Mouse (Mus musculus): ENCODE results near the gene Med24.
A peak's percentile ranks its signal among the peaks of the same experiment; 100 is the strongest.
"Not testable (repeated sequence)": the region's sequence is repeated elsewhere in the genome, so short reads cannot be mapped to it uniquely, and the experiment has no call there.

Med24 gene

GRCm38 (mm10) chr11:98681186-98681585 is 48.0 kb downstream of the Med24 start:
- 0 out of 2 replicates have a peak, but pooled peaks cover 3% of the 10 kb centered on the region for H3K36me3 ChIP-seq (ENCODE audit: control insufficient read depth, insufficient read depth, low read length, poor library complexity, severe bottlenecking)
- no peaks in the 10 kb centered on the region for H3K27me3 ChIP-seq (ENCODE audit: control insufficient read depth, insufficient read depth, low read length, poor library complexity, severe bottlenecking)
- DNase-seq (ENCODE audit: low read depth, low spot score), result no peak

GRCm38 (mm10) chr11:98680595-98680994 is 48.6 kb downstream of the Med24 start:
- not testable (repeated sequence) for H3K27me3 ChIP-seq (ENCODE audit: control insufficient read depth, insufficient read depth, low read length, poor library complexity, severe bottlenecking); DNase-seq (ENCODE audit: low read depth, low spot score); H3K36me3 ChIP-seq (ENCODE audit: control insufficient read depth, insufficient read depth, low read length, poor library complexity, severe bottlenecking)

- no peak for DNase-seq (ENCODE audit: low read depth, low spot score)
- H3K27me3 ChIP-seq (ENCODE audit: control insufficient read depth, insufficient read depth, low read length, poor library complexity, severe bottlenecking), result no peaks in the 10 kb centered on the region
- H3K36me3 ChIP-seq (ENCODE audit: control insufficient read depth, insufficient read depth, low read length, poor library complexity, severe bottlenecking), result 0 out of 2 replicates have a peak, but pooled peaks cover under 1% of the 10 kb centered on the region
These were observed 49.2 kb downstream of the Med24 start for GRCm38 (mm10) chr11:98680023-98680422.

GRCm38 (mm10) chr11:98675829-98676363 is 53.3 kb downstream of the Med24 start:
- Histone ChIP-seq H3K27me3 (ENCODE audit: control insufficient read depth, insufficient read depth, low read length, poor library complexity, severe bottlenecking) (no peaks in the 10 kb centered on the region), H3K36me3 (ENCODE audit: control insufficient read depth, insufficient read depth, low read length, poor library complexity, severe bottlenecking) (no peaks in the 10 kb centered on the region)
- DNase-seq (ENCODE audit: low read depth, low spot score), result no peak

GRCm38 (mm10) chr11:98673136-98673535 is 56.1 kb downstream of the Med24 start:
- not testable (repeated sequence) for H3K27me3 ChIP-seq (ENCODE audit: control insufficient read depth, insufficient read depth, low read length, poor library complexity, severe bottlenecking); H3K36me3 ChIP-seq (ENCODE audit: control insufficient read depth, insufficient read depth, low read length, poor library complexity, severe bottlenecking)
- peak; percentile 77 for DNase-seq (ENCODE audit: low read depth, low spot score)

- no peaks in the 10 kb centered on the region for H3K27me3 ChIP-seq (ENCODE audit: control insufficient read depth, insufficient read depth, low read length, poor library complexity, severe bottlenecking)
- no peaks in the 10 kb centered on the region for H3K36me3 ChIP-seq (ENCODE audit: control insufficient read depth, insufficient read depth, low read length, poor library complexity, severe bottlenecking)
- DNase-seq (ENCODE audit: low read depth, low spot score), result no peak
These were observed 56.8 kb downstream of the Med24 start for GRCm38 (mm10) chr11:98672482-98672881.

- H3K27me3 ChIP-seq (ENCODE audit: control insufficient read depth, insufficient read depth, low read length, poor library complexity, severe bottlenecking), result no peaks in the 10 kb centered on the region
- no peak for DNase-seq (ENCODE audit: low read depth, low spot score)
- no peaks in the 10 kb centered on the region for H3K36me3 ChIP-seq (ENCODE audit: control insufficient read depth, insufficient read depth, low read length, poor library complexity, severe bottlenecking)
These were observed 57.4 kb downstream of the Med24 start for GRCm38 (mm10) chr11:98671857-98672256.

- H3K36me3 ChIP-seq (ENCODE audit: control insufficient read depth, insufficient read depth, low read length, poor library complexity, severe bottlenecking), result no peaks in the 10 kb centered on the region
- DNase-seq (ENCODE audit: low read depth, low spot score), result no peak
- no peaks in the 10 kb centered on the region for H3K27me3 ChIP-seq (ENCODE audit: control insufficient read depth, insufficient read depth, low read length, poor library complexity, severe bottlenecking)
These were observed 57.9 kb downstream of the Med24 start for GRCm38 (mm10) chr11:98671284-98671815.

GRCm38 (mm10) chr11:98668984-98669383 is 60.3 kb downstream of the Med24 start:
- H3K27me3 ChIP-seq (ENCODE audit: control insufficient read depth, insufficient read depth, low read length, poor library complexity, severe bottlenecking), result no peaks in the 10 kb centered on the region; the same call in 1 of the 2 replicates
- no peaks in the 10 kb centered on the region for H3K36me3 ChIP-seq (ENCODE audit: control insufficient read depth, insufficient read depth, low read length, poor library complexity, severe bottlenecking)
- DNase-seq (ENCODE audit: low read depth, low spot score), result no peak

- no peaks in the 10 kb centered on the region; the same call in 1 of the 2 replicates for H3K27me3 ChIP-seq (ENCODE audit: control insufficient read depth, insufficient read depth, low read length, poor library complexity, severe bottlenecking)
- DNase-seq (ENCODE audit: low read depth, low spot score), result no peak
- no peaks in the 10 kb centered on the region for H3K36me3 ChIP-seq (ENCODE audit: control insufficient read depth, insufficient read depth, low read length, poor library complexity, severe bottlenecking)
These were observed 65.1 kb downstream of the Med24 start, which contains the start of gene Gsdma for GRCm38 (mm10) chr11:98664091-98664490. Gene Gsdma, plus strand, starts transcription at chr11:98664351.

GRCm38 (mm10) chr11:98660517-98660916 is 68.7 kb downstream of the Med24 start:
- Histone ChIP-seq H3K27me3 (ENCODE audit: control insufficient read depth, insufficient read depth, low read length, poor library complexity, severe bottlenecking) (no peaks in the 10 kb centered on the region; the same call in 1 of the 2 replicates), H3K36me3 (ENCODE audit: control insufficient read depth, insufficient read depth, low read length, poor library complexity, severe bottlenecking) (no peaks in the 10 kb centered on the region)
- DNase-seq (ENCODE audit: low read depth, low spot score), result peak; percentile 89

GRCm38 (mm10) chr11:98655076-98655475 is 74.2 kb downstream of the Med24 start:
- not testable (repeated sequence) for H3K27me3 ChIP-seq (ENCODE audit: control insufficient read depth, insufficient read depth, low read length, poor library complexity, severe bottlenecking); H3K36me3 ChIP-seq (ENCODE audit: control insufficient read depth, insufficient read depth, low read length, poor library complexity, severe bottlenecking)
- DNase-seq (ENCODE audit: low read depth, low spot score), result peak; percentile 75
